Mouse (Mus musculus) lung, embryonic 15.5 days (tissue): ENCODE results near the gene Mgam. TPM values are rescaled to one million over a fixed set of nuclear protein-coding genes. Genes with fewer than 3 reads are reported as not detected.
"Not testable (repeated sequence)": the region's sequence is repeated elsewhere in the genome, so short reads cannot be mapped to it uniquely, and the experiment has no call there.

ENCODE experiments used
- ATAC-seq: fragments of 200-750 bp; cut with Nextera tagmentation; 2 replicates; pipeline ENCODE4 v1.8.0; 2017; ENCODE audit warnings: moderate number of reproducible peaks, borderline replicate concordance; ENCODE audit not compliant: low FRiP score, low TSS enrichment; ENCODE audit errors: extremely low read depth
- H3K27ac ChIP-seq: fragments of 300-500 bp; sonication (generic); 2 replicates; pipeline ENCODE4 v1.5.1; 2015; ENCODE audit warnings: moderate library complexity, mild to moderate bottlenecking, inconsistent platforms
- H3K27me3 ChIP-seq: fragments of 300-500 bp; sonication (generic); 2 replicates; pipeline ENCODE4 v1.6.1; 2015; ENCODE audit warnings: inconsistent platforms
- H3K36me3 ChIP-seq: fragments of 300-500 bp; sonication (generic); 2 replicates; pipeline ENCODE4 v1.6.1; 2015; ENCODE audit warnings: inconsistent platforms
- H3K4me1 ChIP-seq: fragments of 300-500 bp; sonication (generic); 2 replicates; pipeline ENCODE4 v1.6.1; 2015; ENCODE audit warnings: inconsistent platforms
- H3K4me2 ChIP-seq: fragments of 300-500 bp; sonication (generic); 2 replicates; pipeline ENCODE4 v1.6.1; 2015; ENCODE audit warnings: inconsistent platforms, mild to moderate bottlenecking, moderate library complexity
- H3K4me3 ChIP-seq: fragments of 300-500 bp; sonication (generic); 2 replicates; pipeline ENCODE4 v1.5.1; 2015; ENCODE audit warnings: mild to moderate bottlenecking, inconsistent platforms
- H3K9ac ChIP-seq: fragments of 300-500 bp; sonication (generic); 2 replicates; pipeline ENCODE4 v1.6.1; 2015; ENCODE audit warnings: inconsistent platforms
- H3K9me3 ChIP-seq: fragments of 300-500 bp; sonication (generic); 2 replicates; pipeline ENCODE4 v1.6.1; 2016; ENCODE audit warnings: inconsistent platforms
- WGBS: fragments of 180-500 bp; shearing (Covaris S2); methylation state at CpG from one replicate; pipeline ENCODE4 v1.1.7; 2015; 5-methylcytosine and 5-hydroxymethylcytosine counted together
- polyA plus RNA-seq: library from polyadenylated mRNA; unstranded; fragments of >200 nt; fragmentation: Nextera tagmentation; extraction: Ambion mirVana; gene quantifications from 2 replicates; pipeline ENCODE4 v1.2.1, GENCODE M21; 2015

The Mgam gene
- polyA plus RNA-seq, 1 experiment from 2014 or later = 0.07 TPM

DNA sequence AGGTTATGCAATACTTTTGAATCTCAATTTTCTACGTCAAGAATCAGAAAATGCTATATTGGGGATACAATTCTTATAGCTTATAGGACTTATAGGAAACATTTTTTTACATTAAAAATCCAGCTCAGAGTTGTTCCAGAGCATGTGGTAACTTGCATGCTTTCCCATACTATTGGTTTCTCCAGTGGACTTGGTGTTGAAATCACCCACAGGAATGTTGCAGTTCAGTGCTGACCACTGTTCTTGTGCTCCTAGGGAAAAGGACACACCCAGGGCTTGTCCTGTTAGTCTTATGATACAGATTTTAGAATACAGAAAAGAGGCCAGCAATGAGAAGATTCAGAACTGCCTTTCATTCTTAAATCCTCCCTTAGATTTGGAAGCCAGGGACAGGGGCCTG lies 127.3 kb downstream of the Mgam start:
- H3K27me3 ChIP-seq = no peaks in the 10 kb centered on the region
- no peak overlapping the region for H3K27ac ChIP-seq
- no peak overlapping the region for H3K4me3 ChIP-seq
- H3K36me3 ChIP-seq = no peaks in the 10 kb centered on the region
- no peak for ATAC-seq
- no peaks in the 10 kb centered on the region for H3K9me3 ChIP-seq
- no peak overlapping the region for H3K4me2 ChIP-seq
- H3K9ac ChIP-seq = no peak overlapping the region
- 88% methylated on average over 1 of the region's 1 CpGs for WGBS
- H3K4me1 ChIP-seq = no peaks in the 10 kb centered on the region

DNA sequence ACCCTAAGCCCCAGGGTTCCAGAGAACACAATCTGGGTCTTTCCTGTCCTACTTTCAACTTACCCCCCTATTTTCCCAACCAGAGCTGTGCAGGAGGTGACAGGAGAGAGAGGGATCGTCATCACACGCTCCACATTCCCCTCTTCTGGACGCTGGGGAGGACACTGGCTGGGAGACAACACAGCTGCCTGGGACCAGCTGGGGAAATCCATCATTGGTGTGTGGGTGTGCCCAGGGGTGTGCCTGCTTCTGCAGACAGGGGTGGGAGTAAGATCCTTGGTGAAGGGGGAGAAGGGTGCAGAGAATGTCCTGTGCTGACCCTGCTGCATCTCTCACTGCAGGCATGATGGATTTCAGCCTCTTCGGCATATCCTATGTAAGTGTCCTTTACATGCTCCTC lies 128.7 kb downstream of the Mgam start:
- H3K9ac ChIP-seq, H3K4me1 ChIP-seq, ATAC-seq, H3K4me3 ChIP-seq, H3K27me3 ChIP-seq, H3K36me3 ChIP-seq, H3K4me2 ChIP-seq, H3K27ac ChIP-seq, H3K9me3 ChIP-seq: not testable (repeated sequence)
- 38% methylated on average over 4 of the region's 4 CpGs for WGBS

DNA sequence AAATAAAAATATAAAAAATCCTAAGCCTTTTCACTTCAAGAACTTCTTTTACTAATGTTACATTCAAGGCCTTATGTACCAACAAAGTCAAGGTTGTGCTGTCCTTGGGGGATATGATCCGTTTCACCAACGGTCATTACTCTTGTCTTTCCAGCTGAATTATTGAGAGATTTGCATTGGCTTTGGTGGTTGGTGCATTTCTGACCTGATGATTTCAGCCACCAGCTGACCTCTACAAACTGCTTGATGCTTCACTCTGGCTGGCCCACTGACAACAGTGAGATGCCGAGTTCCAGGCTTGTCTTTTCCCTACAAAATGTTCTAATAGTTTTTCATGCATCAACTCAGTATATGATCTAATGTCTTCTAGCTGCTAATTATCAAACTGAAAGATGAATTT lies 146.0 kb downstream of the Mgam start:
- ATAC-seq = no peak
- H3K4me2 ChIP-seq = no peak overlapping the region
- H3K36me3 ChIP-seq = no peaks in the 10 kb centered on the region
- 83% methylated on average over 3 of the region's 3 CpGs for WGBS
- H3K27me3 ChIP-seq = no peaks in the 10 kb centered on the region
- no peak overlapping the region for H3K4me3 ChIP-seq
- no peaks in the 10 kb centered on the region for H3K4me1 ChIP-seq
- H3K27ac ChIP-seq = no peak overlapping the region
- no peaks in the 10 kb centered on the region for H3K9me3 ChIP-seq
- H3K9ac ChIP-seq = no peak overlapping the region

GRCm38 (mm10) chr6:40778458-40778857 lies 149.8 kb downstream of the Mgam start:
- no peak for ATAC-seq
- Histone ChIP-seq H3K36me3 (no peaks in the 10 kb centered on the region), H3K4me1 (no peaks in the 10 kb centered on the region), H3K4me3 (no peak overlapping the region), H3K9ac (no peak overlapping the region), H3K4me2 (no peak overlapping the region), H3K9me3 (no peaks in the 10 kb centered on the region), H3K27ac (no peak overlapping the region), H3K27me3 (no peaks in the 10 kb centered on the region)
- WGBS = 81% methylated on average over 4 of the region's 4 CpGs

DNA sequence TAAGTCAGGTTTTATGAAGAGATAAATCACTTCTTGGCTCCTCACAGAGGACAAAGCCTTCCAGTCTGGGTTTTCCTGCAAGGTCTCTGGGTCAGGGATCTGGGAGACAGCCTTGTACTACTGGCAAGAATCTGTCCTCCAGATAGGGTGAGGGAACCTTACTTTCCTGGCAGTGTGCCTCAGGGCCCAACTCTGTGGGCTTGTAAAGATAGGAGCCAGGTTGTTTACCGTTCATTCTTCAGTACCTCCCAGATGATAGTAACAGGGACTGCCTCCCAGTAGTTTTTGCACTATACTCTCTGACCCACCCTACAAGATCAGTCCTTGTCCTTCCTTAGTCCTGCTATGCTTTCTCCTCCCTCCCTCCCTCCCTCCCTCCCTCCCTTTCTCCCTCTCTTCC lies 155.0 kb downstream of the Mgam start:
- H3K9me3 ChIP-seq = no peaks in the 10 kb centered on the region
- WGBS = 81% methylated on average over 1 of the region's 1 CpGs
- ATAC-seq = no peak
- no peak overlapping the region for H3K4me2 ChIP-seq
- H3K36me3 ChIP-seq = no peaks in the 10 kb centered on the region
- no peaks in the 10 kb centered on the region for H3K4me1 ChIP-seq
- H3K4me3 ChIP-seq = no peak overlapping the region
- no peaks in the 10 kb centered on the region for H3K27me3 ChIP-seq
- no peak overlapping the region for H3K27ac ChIP-seq
- no peak overlapping the region for H3K9ac ChIP-seq

DNA sequence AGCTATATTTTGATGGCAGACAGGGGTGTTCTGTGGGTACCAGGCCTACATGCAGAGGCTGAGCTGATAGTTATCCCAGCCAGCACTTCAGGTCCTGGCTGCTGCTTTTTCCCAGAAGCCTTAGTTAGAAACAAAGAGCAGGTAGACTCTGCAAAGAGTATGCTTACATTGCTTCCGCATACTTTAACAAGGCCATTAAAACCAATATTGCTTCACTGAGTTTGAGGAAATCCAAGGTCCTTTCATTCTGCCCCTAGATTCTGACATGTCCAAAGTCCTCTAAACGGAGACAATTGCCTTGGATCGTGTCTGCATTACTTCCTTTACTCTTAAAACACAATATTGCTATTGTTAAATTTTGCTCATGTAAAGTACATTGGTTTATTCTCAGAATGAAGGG lies 155.7 kb downstream of the Mgam start:
- Histone ChIP-seq H3K27me3 (no peaks in the 10 kb centered on the region), H3K9ac (no peak overlapping the region), H3K4me2 (no peak overlapping the region), H3K9me3 (no peaks in the 10 kb centered on the region), H3K4me3 (no peak overlapping the region), H3K36me3 (no peaks in the 10 kb centered on the region), H3K27ac (no peak overlapping the region), H3K4me1 (no peaks in the 10 kb centered on the region)
- WGBS = 79% methylated on average over 3 of the region's 3 CpGs
- ATAC-seq = no peak

GRCm38 (mm10) chr6:40795077-40795812 lies 166.6 kb downstream of the Mgam start:
- WGBS = 59% methylated on average over 4 of the region's 4 CpGs
- H3K36me3 ChIP-seq = no peaks in the 10 kb centered on the region
- no peak overlapping the region for H3K4me2 ChIP-seq
- H3K4me3 ChIP-seq = no peak overlapping the region
- ATAC-seq = no peak
- H3K27ac ChIP-seq = no peak overlapping the region
- H3K9ac ChIP-seq = no peak overlapping the region
- H3K9me3 ChIP-seq = no peaks in the 10 kb centered on the region
- H3K27me3 ChIP-seq = no peaks in the 10 kb centered on the region
- no peaks in the 10 kb centered on the region for H3K4me1 ChIP-seq

GRCm38 (mm10) chr6:40818237-40818902 lies 189.7 kb downstream of the Mgam start:
- H3K27ac ChIP-seq = no peak overlapping the region
- H3K27me3 ChIP-seq = no peaks in the 10 kb centered on the region
- no peak overlapping the region for H3K9ac ChIP-seq
- no peak for ATAC-seq
- 76% methylated on average over 5 of the region's 5 CpGs for WGBS
- H3K9me3 ChIP-seq = no peaks in the 10 kb centered on the region
- H3K4me3 ChIP-seq = no peak overlapping the region
- H3K4me2 ChIP-seq = no peak overlapping the region
- H3K36me3 ChIP-seq = no peaks in the 10 kb centered on the region
- no peaks in the 10 kb centered on the region for H3K4me1 ChIP-seq

Other genes starting within 250 kb of the Mgam start
- gene E330009J07Rik, start 192.7 kb upstream of the Mgam start, polyA plus RNA-seq = 11.2 and 13.3 TPM in 2 replicates
- gene Wee2, start 189.7 kb upstream of the Mgam start, polyA plus RNA-seq = not detected in 2 replicates
- gene Ssbp1, start 157.5 kb upstream of the Mgam start, polyA plus RNA-seq = 133 and 134 TPM in 2 replicates
- not detected in 2 replicates for gene Tas2r137, start 137.6 kb upstream of the Mgam start, polyA plus RNA-seq
- not detected in 2 replicates for gene Tas2r108, start 135.3 kb upstream of the Mgam start, polyA plus RNA-seq
- gene Prss37, start 109.3 kb upstream of the Mgam start, polyA plus RNA-seq = not detected in 2 replicates
- not detected in 2 replicates for gene Olfr461, start 73.8 kb upstream of the Mgam start, polyA plus RNA-seq
- gene Olfr460, start 59.3 kb upstream of the Mgam start, polyA plus RNA-seq = not detected in 2 replicates
- 2.0 and 2.4 TPM in 2 replicates for gene Clec5a, start 43.0 kb upstream of the Mgam start, polyA plus RNA-seq
- not detected in 2 replicates for gene Tas2r138, start 15.5 kb upstream of the Mgam start, polyA plus RNA-seq